Mouse (Mus musculus) ES-E14 (cell line): ENCODE measurements at regions not wholly inside any gene's neighbourhood (a gene's known extent, or its start where the extent isn't known, plus 50 kb on each side); places are given as distances from the start of the nearest gene placed in this dataset.

ENCODE experiments used
- DNase-seq: peaks from one replicate; pipeline ENCODE4 v3.0.0-alpha.2; 2013; ENCODE audit warnings: low read depth, low spot score
- H3K27ac ChIP-seq: 2 replicates; pipeline ENCODE4 v1.5.1; 2012; ENCODE audit warnings: low read depth, mild to moderate bottlenecking, low read length, moderate library complexity, mixed read lengths; ENCODE audit not compliant: poor library complexity, insufficient read depth, severe bottlenecking
- H3K36me3 ChIP-seq: 2 replicates; pipeline ENCODE4 v1.6.1; 2012; ENCODE audit warnings: mild to moderate bottlenecking, low read length, moderate library complexity, mixed read lengths; ENCODE audit not compliant: control insufficient read depth, poor library complexity, insufficient read depth, severe bottlenecking
- H3K4me1 ChIP-seq, 2 experiments: fragments of 150-350 bp in 1 of 2; sonication (generic) in 1 of 2; 2 replicates each; pipeline ENCODE4 v1.6.1; 2012; ENCODE audit warnings: low read length in 2 of 2, mild to moderate bottlenecking in 1 of 2, mixed read lengths in 1 of 2; ENCODE audit not compliant: control insufficient read depth in 2 of 2, insufficient read depth in 2 of 2, poor library complexity in 1 of 2
- H3K4me3 ChIP-seq, 2 experiments: fragments of 150-350 bp in 1 of 2; sonication (generic) in 1 of 2; 2 replicates each; pipeline ENCODE4 v1.5.1; 2012; ENCODE audit warnings: low read length in 2 of 2, low read depth in 1 of 2, mild to moderate bottlenecking in 1 of 2, mixed read lengths in 1 of 2; ENCODE audit not compliant: insufficient read depth in 1 of 2, poor library complexity in 1 of 2, severe bottlenecking in 1 of 2
- H3K9ac ChIP-seq: 2 replicates; pipeline ENCODE4 v1.6.1; 2012; ENCODE audit warnings: low read depth, mild to moderate bottlenecking, low read length, mixed read lengths; ENCODE audit not compliant: poor library complexity, insufficient read depth, severe bottlenecking
- H3K9me3 ChIP-seq: fragments of 150-350 bp; sonication (generic); 2 replicates; pipeline ENCODE4 v1.6.1; 2012; ENCODE audit warnings: low read depth, mild to moderate bottlenecking, low read length; ENCODE audit not compliant: control insufficient read depth, insufficient read depth
- CHD2 ChIP-seq: IDR thresholded peaks from 2 replicates; pipeline ENCODE4 v1.6.1; 2014; ENCODE audit warnings: mild to moderate bottlenecking, low read depth, low read length, inconsistent platforms
- HCFC1 ChIP-seq: IDR thresholded peaks from 2 replicates; pipeline ENCODE4 v1.6.1; 2012; ENCODE audit warnings: low read length, inconsistent platforms, borderline replicate concordance; ENCODE audit not compliant: insufficient read depth
- MAFK ChIP-seq: IDR thresholded peaks from 2 replicates; pipeline ENCODE4 v1.6.1; 2014; ENCODE audit warnings: mild to moderate bottlenecking, low read depth, low read length, inconsistent platforms; ENCODE audit not compliant: insufficient read depth
- ZC3H11A ChIP-seq: IDR thresholded peaks from 2 replicates; pipeline ENCODE4 v1.6.1; 2012; ENCODE audit warnings: low read depth, mild to moderate bottlenecking, inconsistent platforms, low read length, borderline replicate concordance
- ZNF384 ChIP-seq: IDR thresholded peaks from 2 replicates; pipeline ENCODE4 v1.6.1; 2012; ENCODE audit warnings: low read depth, low read length, inconsistent platforms
- in situ Hi-C, 2 experiments: fragments of 600-800 bp; cut with MboI; formaldehyde crosslinking; loops; one replicate each; pipeline ENCODE4 v1.15.1; 2025; ENCODE audit warnings: low sequenced_read_pairs in 2 of 2, inconsistent platforms in 1 of 2; ENCODE audit not compliant: unreplicated experiment in 2 of 2

DNA sequence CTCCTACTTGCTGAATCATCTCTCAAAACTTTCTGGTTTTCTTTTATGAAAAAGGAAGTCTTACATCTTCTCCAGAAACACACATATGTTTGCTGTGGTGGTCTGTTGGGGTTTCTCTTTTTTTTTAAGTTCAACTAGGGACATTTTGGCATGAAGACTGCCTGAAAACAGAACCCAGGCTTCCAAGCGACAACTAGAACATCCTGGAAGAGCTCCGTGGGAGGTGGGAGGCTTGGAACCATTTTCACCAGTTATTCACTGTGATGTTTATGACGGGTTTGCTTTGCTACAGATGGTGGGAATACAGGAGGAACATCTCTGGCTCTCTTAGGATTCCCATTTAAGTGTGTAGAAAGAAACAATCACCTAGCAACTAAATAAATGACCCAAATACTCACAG is 154.5 kb downstream of the Lnpk start:
- peaks cover 0 to 2% of the 10 kb centered on the region in 2 experiments; a peak in 1 of 4 replicates for H3K4me1 ChIP-seq
- no peaks in the 10 kb centered on the region for H3K9me3 ChIP-seq
- no peak for TF ChIP-seq ZC3H11A
- TF ChIP-seq ZNF384: no peak
- TF ChIP-seq HCFC1: no peak
- no peak for TF ChIP-seq CHD2
- TF ChIP-seq MAFK: no peak
- no peak overlapping the region for H3K27ac ChIP-seq
- in situ Hi-C loops: no loop called here
- no peak overlapping the region for H3K4me3 ChIP-seq
- no peaks in the 10 kb centered on the region for H3K36me3 ChIP-seq
- no peak for DNase-seq
- H3K9ac ChIP-seq: no peak overlapping the region

DNA sequence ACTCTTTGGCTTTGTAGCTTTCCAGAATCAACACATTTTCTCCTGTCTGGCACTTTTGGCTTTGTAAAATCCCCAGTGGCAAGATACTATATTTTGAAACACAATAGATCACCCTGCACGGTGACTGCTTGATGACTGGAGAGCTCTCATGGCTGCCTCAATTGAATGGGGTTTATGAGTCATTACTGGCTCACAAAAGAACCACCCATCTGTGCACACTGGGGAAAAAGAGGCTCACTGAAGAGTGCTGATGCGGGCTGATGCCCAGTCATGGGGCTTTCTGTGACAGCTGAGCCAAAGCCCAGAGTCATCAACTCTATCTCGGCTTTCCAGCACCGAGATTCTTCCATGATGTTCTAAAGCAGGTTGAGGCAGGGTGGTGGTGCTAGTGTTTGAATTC is 163.1 kb downstream of the Lnpk start:
- H3K36me3 ChIP-seq: no peaks in the 10 kb centered on the region
- in situ Hi-C loops: no loop called here
- H3K4me3 ChIP-seq: no peak overlapping the region
- no peak for TF ChIP-seq ZC3H11A
- H3K4me1 ChIP-seq: no peaks in the 10 kb centered on the region
- no peaks in the 10 kb centered on the region for H3K9me3 ChIP-seq
- H3K27ac ChIP-seq: no peak overlapping the region
- H3K9ac ChIP-seq: no peak overlapping the region
- no peak for DNase-seq

- no peak for TF ChIP-seq HCFC1
- no peak for TF ChIP-seq ZC3H11A
- no peak for TF ChIP-seq CHD2
- TF ChIP-seq ZNF384: no peak
- TF ChIP-seq MAFK: no peak
- H3K9ac ChIP-seq: no peak overlapping the region
- no peak overlapping the region for H3K4me3 ChIP-seq
- no peaks in the 10 kb centered on the region for H3K4me1 ChIP-seq
- no peaks in the 10 kb centered on the region for H3K36me3 ChIP-seq
- DNase-seq: no peak
- H3K27ac ChIP-seq: no peak overlapping the region
- no peaks in the 10 kb centered on the region for H3K9me3 ChIP-seq
- in situ Hi-C loops: no loop called here
Measured at GRCm38 (mm10) chr2:74414721-74415120, 164.5 kb downstream of the Lnpk start.

- Histone ChIP-seq H3K27ac (no peak overlapping the region), H3K36me3 (no peaks in the 10 kb centered on the region), H3K4me3 (no peak overlapping the region), H3K9ac (no peak overlapping the region), H3K4me1 (no peaks in the 10 kb centered on the region), H3K9me3 (no peaks in the 10 kb centered on the region)
- in situ Hi-C loops: no loop called here
- DNase-seq: no peak
- TF ChIP-seq CHD2 (no peak), HCFC1 (no peak), MAFK (no peak), ZC3H11A (no peak), ZNF384 (no peak)
Measured at GRCm38 (mm10) chr2:74409856-74410404, 169.3 kb downstream of the Lnpk start.

DNA sequence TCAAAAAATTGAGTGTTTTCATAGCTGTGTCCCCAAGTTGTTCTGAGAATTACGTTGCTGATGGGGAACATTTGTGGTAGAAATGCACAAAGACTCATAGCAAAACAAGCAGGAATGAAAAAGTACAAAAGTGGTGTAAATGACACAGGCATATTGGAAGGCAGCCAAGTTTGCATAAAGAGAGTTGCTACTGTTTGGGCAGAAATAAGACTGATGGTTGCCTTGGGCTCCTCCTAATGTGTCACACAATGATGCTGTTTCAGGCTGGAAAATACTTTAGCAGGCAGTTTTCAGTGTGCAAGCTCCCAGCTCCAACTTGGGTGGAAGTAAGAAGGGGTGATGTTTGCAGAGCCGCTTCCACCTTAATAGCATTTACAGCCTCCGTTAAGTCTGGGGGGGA is 174.7 kb downstream of the Lnpk start:
- Histone ChIP-seq H3K27ac (no peak overlapping the region), H3K4me1 (no peaks in the 10 kb centered on the region), H3K4me3 (no peak overlapping the region), H3K36me3 (no peaks in the 10 kb centered on the region), H3K9me3 (no peaks in the 10 kb centered on the region), H3K9ac (no peak overlapping the region)
- no peak for DNase-seq
- in situ Hi-C loops: no loop called here
- TF ChIP-seq HCFC1 (no peak), MAFK (no peak), CHD2 (no peak), ZC3H11A (no peak), ZNF384 (no peak)
